ENCODE assay signal across 30 mouse cellular contexts in genomic region chr19:30051479-30051878, GRCm38 (mm10). TPM values are rescaled to one million over a fixed set of nuclear protein-coding genes. Genes with fewer than 3 reads are reported as not detected.
DNase-seq lines count a peak whose midpoint lies in the region; ATAC-seq and TF ChIP-seq lines count a peak whose summit lies in the region.
"Had no signal": no experiment of that assay in that cellular context is flagged by ENCODE, and none has a peak within 500 bp of the region (broad histone marks: within the 10 kb centered on the region; RNA-seq: fewer than 3 reads in every experiment).

No protein-coding gene starts in this region.

- H3K4me1 ChIP-seq in midbrain, embryonic 11.5 days (ENCODE audit: control insufficient read depth, insufficient read depth, low read length), result no peaks in the 10 kb centered on the region
- H3K4me1 ChIP-seq in midbrain, postnatal 0 days (ENCODE audit: insufficient read depth, low read length), result no peaks in the 10 kb centered on the region
- H3K4me1 ChIP-seq in liver, embryonic 13.5 days (replicated peaks), result peaks cover 55% of the 10 kb centered on the region
- peaks cover 18% of the 10 kb centered on the region for H3K4me1 ChIP-seq in liver, embryonic 16.5 days (ENCODE audit: control insufficient read depth, low read depth, low read length)
- H3K4me1 ChIP-seq: forebrain, embryonic 10.5 days; forebrain, embryonic 13.5 days; hindbrain, embryonic 12.5 days; hindbrain, embryonic 15.5 days had no signal

- H3K27ac ChIP-seq in midbrain, embryonic 11.5 days (ENCODE audit: low read depth, low read length), result no peak overlapping the region
- H3K27ac ChIP-seq in midbrain, postnatal 0 days (ENCODE audit: low read depth, low read length), result no peak overlapping the region
- H3K27ac ChIP-seq in liver, embryonic 13.5 days, result peak overlapping the region; percentile 87
- H3K27ac ChIP-seq in liver, embryonic 16.5 days (ENCODE audit: low read length), result no peak overlapping the region; the same call in 1 of the 2 replicates
- H3K27ac ChIP-seq: forebrain, embryonic 10.5 days; forebrain, embryonic 13.5 days; gastrocnemius, adult 2 months; hindbrain, embryonic 12.5 days; hindbrain, embryonic 15.5 days had no signal

- peak; percentile 75 for DNase-seq in midbrain, embryonic 11.5 days (ENCODE audit: low spot score, missing footprints)
- DNase-seq in midbrain, postnatal 0 days (ENCODE audit: low spot score), result no peak
- DNase-seq in liver, embryonic 13.5 days, result no peak
- DNase-seq in urinary bladder, postnatal 4 days (ENCODE audit: low spot score in 2 of 2), result no peak
- no peak for DNase-seq in MN1 (ENCODE audit: low spot score)
- DNase-seq: adrenal gland, adult 8-10 months; adrenal gland, postnatal 25 days; cerebellum, adult 18-20 months; cerebellum, adult 9-10 months; cerebellum, postnatal 14 days; gastrocnemius, adult 2 months; gastrocnemius, postnatal 14 days; heart, adult 11 months had no signal

- no peaks in the 10 kb centered on the region for H3K9me3 ChIP-seq in midbrain, embryonic 11.5 days (ENCODE audit: control insufficient read depth, low read length)
- H3K9me3 ChIP-seq in midbrain, postnatal 0 days (ENCODE audit: low read length), result no peaks in the 10 kb centered on the region
- no peaks in the 10 kb centered on the region for H3K9me3 ChIP-seq in liver, embryonic 13.5 days (replicated peaks)
- H3K9me3 ChIP-seq in liver, embryonic 16.5 days (replicated peaks; ENCODE audit: control insufficient read depth, low read length), result no peaks in the 10 kb centered on the region
- H3K9me3 ChIP-seq: hindbrain, embryonic 12.5 days; hindbrain, embryonic 15.5 days had no signal

- no peak overlapping the region for H3K4me3 ChIP-seq in midbrain, embryonic 11.5 days (ENCODE audit: low read depth, low read length)
- no peak overlapping the region for H3K4me3 ChIP-seq in midbrain, postnatal 0 days (ENCODE audit: low read depth, low read length)
- no peak overlapping the region for H3K4me3 ChIP-seq in liver, embryonic 13.5 days (replicated peaks)
- H3K4me3 ChIP-seq in liver, embryonic 16.5 days (ENCODE audit: low read depth, low read length), result no peak overlapping the region
- H3K4me3 ChIP-seq: forebrain, embryonic 10.5 days; forebrain, embryonic 13.5 days; gastrocnemius, adult 2 months; hindbrain, embryonic 12.5 days; hindbrain, embryonic 15.5 days had no signal

- no peaks in the 10 kb centered on the region for H3K27me3 ChIP-seq in midbrain, embryonic 11.5 days (ENCODE audit: control insufficient read depth, insufficient read depth, low read length)
- H3K27me3 ChIP-seq in midbrain, postnatal 0 days (ENCODE audit: insufficient read depth, low read length), result no peaks in the 10 kb centered on the region
- H3K27me3 ChIP-seq in liver, embryonic 13.5 days, result no peaks in the 10 kb centered on the region
- H3K27me3 ChIP-seq in liver, embryonic 16.5 days (ENCODE audit: control insufficient read depth, insufficient read depth, low read depth, low read length), result no peaks in the 10 kb centered on the region
- H3K27me3 ChIP-seq: forebrain, embryonic 13.5 days; hindbrain, embryonic 12.5 days; hindbrain, embryonic 15.5 days had no signal

- H3K4me2 ChIP-seq in midbrain, embryonic 11.5 days, result no peak overlapping the region
- no peak overlapping the region for H3K4me2 ChIP-seq in midbrain, postnatal 0 days (ENCODE audit: low read depth, low read length, poor library complexity, severe bottlenecking)
- H3K4me2 ChIP-seq in liver, embryonic 13.5 days, result peak overlapping the region; percentile 59; the same call in 1 of the 2 replicates
- H3K4me2 ChIP-seq in liver, embryonic 16.5 days (ENCODE audit: low read depth, low read length), result peak overlapping the region; percentile 8; the same call in 1 of the 2 replicates
- H3K4me2 ChIP-seq: forebrain, embryonic 13.5 days; heart, embryonic 11.5 days; hindbrain, embryonic 12.5 days; hindbrain, embryonic 15.5 days had no signal

- no peak for ATAC-seq in midbrain, embryonic 11.5 days (ENCODE audit: low FRiP score)
- no peak for ATAC-seq in midbrain, postnatal 0 days (ENCODE audit: low FRiP score)
- no peak for ATAC-seq in liver, embryonic 13.5 days (ENCODE audit: low read depth)
- no peak for ATAC-seq in liver, embryonic 16.5 days (ENCODE audit: low read depth)
- ATAC-seq: CD4-positive, CD25-positive, alpha-beta regulatory T cell, adult 4 months; forebrain, embryonic 13.5 days; forebrain, embryonic 16.5 days had no signal

- no peak overlapping the region for H3K9ac ChIP-seq in midbrain, embryonic 11.5 days (ENCODE audit: low read length)
- no peak overlapping the region for H3K9ac ChIP-seq in midbrain, postnatal 0 days (replicated peaks; ENCODE audit: low read length, poor library complexity, severe bottlenecking)
- H3K9ac ChIP-seq in liver, embryonic 13.5 days, result peak overlapping the region; percentile 49
- H3K9ac ChIP-seq in liver, embryonic 16.5 days (ENCODE audit: low read depth, low read length), result no peak overlapping the region
- H3K9ac ChIP-seq: forebrain, embryonic 13.5 days; hindbrain, embryonic 12.5 days; hindbrain, embryonic 15.5 days had no signal

- H3K36me3 ChIP-seq in midbrain, embryonic 11.5 days (ENCODE audit: control insufficient read depth, insufficient read depth, low read length), result no peaks in the 10 kb centered on the region
- H3K36me3 ChIP-seq in midbrain, postnatal 0 days (ENCODE audit: insufficient read depth, low read length), result no peaks in the 10 kb centered on the region
- H3K36me3 ChIP-seq in liver, embryonic 13.5 days, result peaks cover 15% of the 10 kb centered on the region
- H3K36me3 ChIP-seq in liver, embryonic 16.5 days (ENCODE audit: control insufficient read depth, insufficient read depth), result peaks cover 9% of the 10 kb centered on the region

- 92% methylated on average over 3 of the region's 3 CpGs for WGBS in midbrain, embryonic 11.5 days
- 91% methylated on average over 3 of the region's 3 CpGs for WGBS in midbrain, postnatal 0 days
- WGBS in liver, embryonic 13.5 days (ENCODE audit: insufficient replicate concordance), result 39% methylated on average over 3 of the region's 3 CpGs
- WGBS in liver, embryonic 16.5 days (ENCODE audit: insufficient replicate concordance), result 32% methylated on average over 3 of the region's 3 CpGs

- no peak for TF ChIP-seq CTCF in midbrain, postnatal 0 days (IDR thresholded peaks at IDR 0.05)

RNA-seq across cellular contexts. Expression of gene Uhrf2, which starts 21.2 kb away (rescaled TPM):
- polyA plus RNA-seq in midbrain, embryonic 11.5 days (2014; fragmentation: Nextera tagmentation; extraction: Ambion mirVana), result 80.3 and 85.2 TPM in 2 replicates
- total RNA-seq in midbrain, postnatal 0 days (2014; rRNA removed), result 74.4 and 77.7 TPM in 2 replicates
- 24.0 and 29.7 TPM in 2 replicates for polyA plus RNA-seq in midbrain, postnatal 0 days (2015; fragmentation: Nextera tagmentation; extraction: Ambion mirVana)
- 30.5 and 31.3 TPM in 2 replicates for polyA plus RNA-seq in liver, embryonic 13.5 days (2015; fragmentation: Nextera tagmentation; extraction: Ambion mirVana)
- polyA plus RNA-seq in liver, embryonic 16.5 days (2015; fragmentation: Nextera tagmentation; extraction: Ambion mirVana), result 30.7 and 32.0 TPM in 2 replicates

RNA-seq across cellular contexts. Expression of gene Trpd52l3, which starts 47.9 kb away (rescaled TPM):
- not detected in 2 replicates for polyA plus RNA-seq in midbrain, embryonic 11.5 days (2014; fragmentation: Nextera tagmentation; extraction: Ambion mirVana)
- not detected in 2 replicates for total RNA-seq in midbrain, postnatal 0 days (2014; rRNA removed)
- polyA plus RNA-seq in midbrain, postnatal 0 days (2015; fragmentation: Nextera tagmentation; extraction: Ambion mirVana), result not detected in 2 replicates
- polyA plus RNA-seq in liver, embryonic 13.5 days (2015; fragmentation: Nextera tagmentation; extraction: Ambion mirVana), result not detected in 2 replicates
- not detected in 2 replicates for polyA plus RNA-seq in liver, embryonic 16.5 days (2015; fragmentation: Nextera tagmentation; extraction: Ambion mirVana)
- total RNA-seq: adrenal gland, adult 8-10 months; adrenal gland, postnatal 25 days; gastrocnemius, adult 2 months; gastrocnemius, postnatal 14 days; gastrocnemius, postnatal 4 days; heart, adult 8-10 months; heart, postnatal 25 days; hematopoietic stem cell, adult 5-6 weeks had no signal
- polyA plus RNA-seq: C2C12; CD4-positive, CD25-positive, alpha-beta regulatory T cell, adult 4 months; embryonic facial prominence, embryonic 11.5 days; embryonic facial prominence, embryonic 14.5 days; forebrain, embryonic 10.5 days; forebrain, embryonic 13.5 days; forebrain, embryonic 16.5 days; heart, embryonic 11.5 days; heart, embryonic 14.5 days; heart, postnatal 0 days; hindbrain, embryonic 12.5 days; hindbrain, embryonic 15.5 days had no signal

Comparison
In these comparisons a context has a peak if more than half of its experiments do, and no peak if none do; other contexts are left out.
1. H3K4me2 ChIP-seq: peak in liver, embryonic 13.5 days (single experiment) and liver, embryonic 16.5 days (single experiment); none in midbrain, embryonic 11.5 days (single experiment) and midbrain, postnatal 0 days (single experiment).